Mouse (Mus musculus) embryonic fibroblast, embryonic 13.5 days (primary cell): Measurements from ENCODE around the gene Cap2.

Experiments
- CTCF ChIP-seq: IDR thresholded peaks from 2 replicates; pipeline ENCODE4 v1.5.1; 2011; ENCODE audit warnings: mild to moderate bottlenecking, control low read depth, low read length, moderate library complexity, borderline replicate concordance; ENCODE audit not compliant: insufficient read depth
- POLR2A ChIP-seq: IDR thresholded peaks from 2 replicates; pipeline ENCODE4 v1.6.1; 2011; ENCODE audit warnings: low read depth, mild to moderate bottlenecking, control low read depth, low read length, moderate library complexity

DNA sequence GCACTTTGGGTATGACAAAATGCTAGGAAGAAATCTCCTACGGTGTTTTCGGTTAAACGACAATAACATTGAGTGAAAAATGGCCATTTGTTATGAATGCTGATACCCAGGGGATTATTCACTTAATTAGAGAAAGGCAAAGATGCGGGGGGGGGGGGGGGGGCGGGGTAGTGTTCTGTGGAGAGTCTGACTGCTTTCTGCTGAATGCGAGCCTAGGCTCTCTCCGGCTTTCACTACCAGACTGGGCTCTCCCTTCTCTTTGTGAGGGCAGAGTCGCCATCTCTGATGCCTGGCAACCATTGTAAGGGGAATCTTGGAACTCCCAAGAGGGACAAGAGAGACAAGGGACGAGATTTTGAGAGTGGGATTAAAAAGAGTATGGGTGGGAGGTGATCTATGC lies 43.4 kb downstream of the Cap2 start:
- TF ChIP-seq CTCF (no peak), POLR2A (no peak)
